Mouse (Mus musculus) CD8-positive naive resting alpha-beta T cell, adult 2 months (primary cell): ENCODE data around the gene Lpp.
"Not testable (repeated sequence)": the region's sequence is repeated elsewhere in the genome, so short reads cannot be mapped to it uniquely, and the experiment has no call there.

Source experiments
- DNase-seq, 2 experiments: peaks; one replicate each; pipeline ENCODE4 v3.0.0; 2022; ENCODE audit warnings: low read depth in 2 of 2, low spot score in 2 of 2

The Lpp gene

GRCm38 (mm10) chr16:24960901-24961806, 567.8 kb downstream of the Lpp start:
- no peak for DNase-seq

GRCm38 (mm10) chr16:24964311-24964710, 571.0 kb downstream of the Lpp start:
- no peak for DNase-seq

- no peak for DNase-seq
Measured at GRCm38 (mm10) chr16:24965091-24965490, 571.8 kb downstream of the Lpp start.

- no peak for DNase-seq
Measured at GRCm38 (mm10) chr16:24966460-24966859, 573.2 kb downstream of the Lpp start.

DNA sequence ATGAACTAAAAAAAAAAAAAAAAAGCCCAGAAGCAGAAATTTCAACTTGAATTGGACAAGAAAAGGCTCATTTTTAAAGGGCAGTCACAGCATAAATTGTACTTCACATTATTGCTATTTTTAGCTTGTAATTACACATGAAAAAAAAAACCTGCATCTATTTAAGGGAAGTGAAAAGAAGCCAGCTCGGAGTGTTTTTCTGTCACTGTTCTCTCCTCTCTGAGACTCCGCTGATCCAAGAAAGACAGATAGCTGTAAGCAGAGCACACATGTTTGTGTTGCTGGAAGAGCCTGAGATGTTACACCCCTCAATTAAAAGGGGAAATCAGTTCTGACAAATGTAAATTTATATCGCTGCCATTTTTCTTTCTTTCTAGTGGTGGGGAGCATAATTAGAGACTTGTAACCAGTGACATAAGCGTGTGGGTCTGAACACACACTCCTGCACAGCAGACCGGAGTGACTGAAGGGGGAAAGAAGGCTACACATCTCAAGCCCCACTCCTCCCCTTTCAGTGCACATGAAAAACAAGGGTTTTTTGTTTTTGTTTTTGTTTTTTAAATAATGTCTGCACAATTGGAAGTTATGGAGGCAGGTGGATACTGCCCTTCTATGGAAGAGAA, 579.8 kb downstream of the Lpp start:
- DNase-seq, result no peak

DNA sequence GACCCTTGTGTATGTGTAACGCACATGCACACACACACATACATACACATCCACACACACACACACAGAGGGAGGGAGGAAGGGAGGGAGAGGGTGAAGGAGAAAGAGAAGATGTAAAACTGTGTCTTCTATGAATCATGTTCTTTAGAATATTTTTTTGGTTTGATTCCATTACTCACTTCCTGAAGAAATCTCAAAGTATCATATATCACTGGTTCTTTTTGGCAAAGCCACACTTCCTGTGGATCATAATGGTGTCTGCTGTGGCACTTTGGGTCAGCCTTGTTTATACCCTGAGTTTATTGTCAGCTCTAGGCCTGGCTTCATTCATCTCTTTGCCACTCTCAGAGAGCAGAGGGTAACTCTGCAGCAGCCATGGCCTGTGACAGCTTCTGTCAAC, 584.5 kb downstream of the Lpp start:
- no peak for DNase-seq

GRCm38 (mm10) chr16:24978226-24978625, 584.9 kb downstream of the Lpp start:
- DNase-seq, result no peak

GRCm38 (mm10) chr16:24979391-24979790, 586.1 kb downstream of the Lpp start:
- DNase-seq, result no peak

DNA sequence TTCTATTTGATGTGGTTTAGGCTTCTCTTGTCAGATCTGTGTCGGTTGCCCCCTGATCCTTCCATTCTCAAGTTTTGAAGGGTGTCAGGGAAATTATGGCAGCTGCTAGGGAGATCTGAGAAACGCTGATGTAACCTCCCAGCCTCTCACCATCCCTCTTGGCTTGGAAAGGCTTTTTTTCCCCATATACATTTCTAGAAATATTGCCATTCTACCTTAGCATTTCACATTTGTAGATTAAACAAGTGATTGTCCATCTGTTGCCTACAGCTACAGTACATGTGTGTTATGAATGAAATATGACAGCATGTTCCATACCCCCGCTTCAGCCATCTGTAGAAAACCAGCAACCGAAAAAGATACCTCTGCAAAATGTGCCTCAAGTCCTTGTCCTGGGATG, 589.5 kb downstream of the Lpp start:
- DNase-seq, result no peak

DNA sequence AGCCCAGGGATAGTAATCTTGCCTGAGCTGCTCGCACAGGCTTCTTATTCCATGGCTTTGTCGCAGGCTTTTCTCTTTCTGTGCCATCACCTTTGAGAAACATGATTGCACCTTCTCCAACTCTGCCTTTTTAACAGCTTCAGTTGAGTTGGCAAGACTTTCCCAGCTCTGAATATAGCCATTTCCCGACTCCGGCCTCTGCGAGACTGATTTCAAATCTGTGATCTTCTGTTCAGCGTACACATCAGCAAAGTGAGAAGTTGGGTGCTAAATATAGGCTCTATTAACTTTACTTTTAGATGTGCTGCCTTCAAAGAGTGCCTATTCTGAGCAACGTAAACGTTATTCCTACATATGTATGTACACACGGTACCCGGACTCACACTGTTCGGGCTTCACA, 597.0 kb downstream of the Lpp start:
- DNase-seq, result no peak

DNA sequence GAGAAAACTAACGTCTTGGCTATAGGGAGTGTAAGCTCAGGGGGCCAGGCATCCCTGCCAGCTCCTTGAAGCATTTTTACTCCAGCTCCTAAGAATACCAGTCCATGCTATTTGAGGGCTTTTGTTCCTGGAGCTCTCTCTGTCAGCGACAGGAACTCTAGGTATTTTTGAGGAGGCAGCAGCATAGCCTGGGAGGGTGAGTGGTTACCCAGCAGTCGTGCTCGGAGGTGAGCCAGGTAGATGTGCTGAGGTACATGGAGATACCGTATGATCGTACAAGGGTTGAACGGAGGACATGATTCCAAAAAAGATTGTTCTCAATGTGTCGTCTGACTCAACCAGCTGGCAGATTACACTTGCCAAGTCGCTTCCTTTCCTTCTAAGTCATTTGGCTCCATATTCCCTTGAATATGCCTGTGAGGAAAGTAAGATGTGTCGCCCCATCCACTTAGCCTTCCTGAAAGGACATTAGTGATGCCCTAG, 597.8 kb downstream of the Lpp start:
- DNase-seq, result no peak

GRCm38 (mm10) chr16:24991995-24992394, 598.7 kb downstream of the Lpp start:
- DNase-seq, result no peak

DNA sequence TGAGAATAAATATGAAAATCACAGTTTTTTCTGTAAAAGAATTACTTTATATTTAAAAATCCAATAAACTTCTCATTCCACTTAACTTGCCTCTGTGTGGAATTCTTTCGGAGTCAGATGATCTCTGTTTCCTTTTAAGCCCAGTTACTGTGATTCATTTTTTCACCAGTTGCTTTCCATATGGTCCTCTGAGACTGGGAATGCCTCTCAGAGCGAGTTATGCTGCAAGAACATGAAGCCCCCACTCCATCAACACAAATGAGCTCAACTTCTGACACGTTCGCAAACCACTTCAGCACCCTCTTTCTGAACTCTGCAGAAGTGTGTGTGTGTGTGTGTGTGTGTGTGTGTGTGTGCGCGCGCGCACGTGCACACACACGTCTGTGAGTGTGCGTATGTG, 599.2 kb downstream of the Lpp start:
- DNase-seq, result no peak

DNA sequence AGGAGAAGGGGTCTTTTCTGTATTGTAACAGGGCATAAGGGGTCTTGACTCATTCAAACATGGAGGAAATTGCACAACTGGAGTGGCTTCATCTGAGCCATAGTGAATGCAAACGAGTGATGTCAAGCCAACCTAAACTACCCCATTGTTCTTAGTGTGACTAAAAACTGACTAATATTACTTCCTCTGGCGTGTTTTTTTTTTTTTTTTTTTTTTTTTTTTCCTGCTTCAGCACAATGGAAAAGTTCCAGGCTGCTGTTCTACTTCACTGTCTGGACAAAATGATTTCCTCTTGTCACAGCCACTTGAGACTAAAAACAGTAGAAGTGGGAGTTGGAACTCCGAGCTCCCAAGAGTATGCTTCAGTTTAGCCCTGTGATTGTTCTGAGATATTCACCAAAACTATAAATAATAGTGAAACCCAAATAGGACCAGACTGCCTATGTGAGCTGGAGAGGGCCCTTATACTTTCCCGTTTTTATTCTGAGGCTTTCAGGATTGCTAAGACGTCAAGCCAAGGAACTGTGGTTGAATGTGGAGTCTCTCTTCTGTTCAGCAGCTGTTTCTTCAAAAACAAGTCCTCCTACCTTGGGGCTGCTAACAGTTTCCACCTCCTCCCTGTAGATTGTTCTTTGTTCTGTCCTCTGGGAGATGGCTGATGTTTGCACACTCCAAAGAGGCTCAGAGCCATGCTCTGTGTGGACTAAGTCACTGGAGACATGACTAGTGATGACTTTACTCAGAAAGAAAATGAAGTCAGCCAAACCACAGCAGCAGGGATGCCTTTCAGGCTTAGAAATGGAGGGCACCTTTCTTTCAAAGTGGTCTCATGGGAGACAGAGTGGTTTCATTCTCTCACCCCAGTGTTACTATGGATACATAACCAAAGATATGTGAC, 617.9 kb downstream of the Lpp start:
- DNase-seq, result no peak

- DNase-seq, result no peak
Measured at GRCm38 (mm10) chr16:25012938-25013337, 619.6 kb downstream of the Lpp start.

GRCm38 (mm10) chr16:25016261-25016836, 623.0 kb downstream of the Lpp start:
- no peak for DNase-seq

DNA sequence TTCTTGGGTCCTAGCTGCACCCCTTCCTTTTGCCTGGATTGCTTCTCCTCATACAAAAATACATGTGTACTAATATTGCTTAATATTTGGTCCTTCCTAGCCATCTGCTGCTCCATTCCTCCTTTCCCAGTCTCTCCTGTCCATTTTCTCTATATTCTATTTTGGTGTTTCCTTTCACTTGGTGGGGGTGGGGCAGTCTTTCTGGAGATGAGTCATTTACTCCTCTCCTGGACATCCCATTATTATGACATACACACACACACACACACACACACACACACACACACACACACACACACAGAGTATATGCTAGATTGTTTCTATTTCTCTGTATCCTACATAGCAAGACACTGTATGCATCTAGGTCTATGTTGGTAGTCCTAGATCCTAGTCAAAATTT, 623.7 kb downstream of the Lpp start:
- no peak for DNase-seq

DNA sequence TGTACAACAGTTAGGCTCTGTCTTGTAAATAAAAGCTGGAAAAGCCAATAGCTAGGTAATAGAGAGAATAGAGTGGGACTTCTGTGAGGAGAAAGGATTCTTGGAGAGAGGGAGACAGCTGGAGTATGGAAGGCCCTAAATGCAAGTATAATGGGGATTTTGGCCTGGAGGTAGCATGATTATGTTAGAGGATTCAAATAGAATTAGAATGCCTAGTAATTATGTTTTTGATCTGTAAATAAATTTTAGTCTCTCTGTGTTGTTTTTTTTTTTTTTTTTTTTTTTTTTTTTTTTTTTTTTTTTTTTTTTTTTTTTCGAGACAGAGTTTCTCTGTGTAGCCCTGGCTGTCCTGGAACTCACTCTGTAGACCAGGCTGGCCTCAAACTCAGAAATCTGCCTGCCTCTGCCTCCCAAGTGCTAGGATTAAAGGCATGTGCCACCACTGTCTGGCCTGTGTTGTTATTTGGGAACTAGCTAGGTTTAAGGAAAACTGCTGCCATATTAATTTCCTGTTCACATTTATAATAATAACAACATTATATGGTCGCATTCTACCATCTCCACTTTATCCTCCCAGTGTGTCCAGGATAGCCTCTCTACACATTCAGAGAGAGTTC, 628.5 kb downstream of the Lpp start:
- DNase-seq, result not testable (repeated sequence)

GRCm38 (mm10) chr16:25024591-25024990, 631.3 kb downstream of the Lpp start:
- no peak for DNase-seq

DNA sequence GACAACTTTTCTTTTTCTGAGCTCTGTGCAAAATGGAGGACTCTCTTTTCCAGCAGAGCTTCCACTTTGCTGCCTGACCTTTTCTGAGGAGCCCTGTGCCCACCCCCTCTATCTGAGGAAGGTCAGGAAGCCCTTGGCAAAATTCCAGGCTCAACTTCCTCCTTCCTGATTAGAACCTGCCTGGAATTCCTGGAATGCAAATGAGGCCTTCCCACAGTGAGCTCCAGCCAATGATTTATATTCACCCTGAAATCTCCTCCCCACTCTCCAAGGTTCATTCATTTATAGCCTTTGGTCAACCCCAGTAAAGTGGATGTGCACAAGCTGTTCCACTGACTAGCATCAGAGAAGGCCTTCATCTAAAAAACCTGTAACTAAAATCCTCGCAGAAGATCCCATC, 632.9 kb downstream of the Lpp start:
- no peak for DNase-seq

DNA sequence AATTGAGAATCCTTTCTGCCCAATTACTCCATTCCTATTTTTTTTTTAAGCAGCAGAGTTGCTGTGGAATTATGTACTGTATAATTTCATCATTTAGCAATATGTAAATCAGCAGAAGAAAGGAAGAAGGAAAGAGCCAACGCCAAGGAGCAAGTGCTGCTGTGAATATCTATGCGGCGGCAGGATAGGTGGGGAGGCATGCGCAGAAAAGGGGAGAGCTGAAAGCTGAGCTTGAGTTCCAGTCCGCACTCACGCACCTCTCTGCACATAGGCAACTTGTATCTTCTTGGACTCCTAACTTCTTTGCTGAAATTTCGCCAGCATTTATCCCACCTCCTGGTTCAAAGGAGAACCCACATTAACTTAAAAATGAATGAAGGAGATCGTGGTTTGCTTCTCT, 636.2 kb downstream of the Lpp start:
- DNase-seq, result no peak
